Mouse (Mus musculus) forebrain, embryonic 16.5 days (tissue): ENCODE data around the gene Gm3415. TPM values are rescaled to one million over a fixed set of nuclear protein-coding genes. Genes with fewer than 3 reads are reported as not detected.
A peak's percentile ranks its signal among the peaks of the same experiment; 100 is the strongest.
"Not testable (repeated sequence)": the region's sequence is repeated elsewhere in the genome, so short reads cannot be mapped to it uniquely, and the experiment has no call there.

ENCODE experiments used
- ATAC-seq: fragments of 200-750 bp; cut with Nextera tagmentation; 2 replicates; pipeline ENCODE4 v1.8.0; 2017; ENCODE audit warnings: mild to moderate bottlenecking, moderate library complexity
- H3K27ac ChIP-seq: fragments of 300-500 bp; sonication (generic); 2 replicates; pipeline ENCODE4 v1.5.1; 2014; ENCODE audit warnings: low read length, control low read depth
- H3K27me3 ChIP-seq: fragments of 300-500 bp; sonication (generic); replicated peaks from 2 replicates; pipeline ENCODE4 v1.6.1; 2014; ENCODE audit warnings: low read length; ENCODE audit not compliant: control insufficient read depth, insufficient read depth
- H3K36me3 ChIP-seq: fragments of 300-500 bp; sonication (generic); 2 replicates; pipeline ENCODE4 v1.6.1; 2014; ENCODE audit not compliant: control insufficient read depth, insufficient read depth
- H3K4me1 ChIP-seq: fragments of 300-500 bp; sonication (generic); replicated peaks from 2 replicates; pipeline ENCODE4 v1.6.1; 2014; ENCODE audit warnings: low read length; ENCODE audit not compliant: control insufficient read depth, insufficient read depth
- H3K4me2 ChIP-seq: fragments of 300-500 bp; sonication (generic); 2 replicates; pipeline ENCODE4 v1.6.1; 2014; ENCODE audit warnings: mild to moderate bottlenecking, low read length, control low read depth
- H3K4me3 ChIP-seq: fragments of 300-500 bp; sonication (generic); replicated peaks from 2 replicates; pipeline ENCODE4 v1.5.1; 2014; ENCODE audit warnings: mild to moderate bottlenecking, low read length, control low read depth
- H3K9ac ChIP-seq: fragments of 300-500 bp; sonication (generic); replicated peaks from 2 replicates; pipeline ENCODE4 v1.6.1; 2014; ENCODE audit warnings: low read depth, low read length, control low read depth
- H3K9me3 ChIP-seq: fragments of 300-500 bp; sonication (generic); 2 replicates; pipeline ENCODE4 v1.6.1; 2016; ENCODE audit warnings: low read length; ENCODE audit not compliant: control insufficient read depth
- WGBS: fragments of 180-500 bp; shearing (Covaris S2); extraction: QIAGEN DNeasy Blood & Tissue Kit; methylation state at CpG from one replicate; pipeline ENCODE4 v1.1.7; 2014; 5-methylcytosine and 5-hydroxymethylcytosine counted together
- polyA plus RNA-seq: library from polyadenylated mRNA; unstranded; fragments of >200 nt; fragmentation: Nextera tagmentation; extraction: Ambion mirVana; gene quantifications from 2 replicates; pipeline ENCODE4 v1.2.1, GENCODE M21; 2015

The Gm3415 gene
- polyA plus RNA-seq, 1 experiment from 2014 or later = not detected

DNA sequence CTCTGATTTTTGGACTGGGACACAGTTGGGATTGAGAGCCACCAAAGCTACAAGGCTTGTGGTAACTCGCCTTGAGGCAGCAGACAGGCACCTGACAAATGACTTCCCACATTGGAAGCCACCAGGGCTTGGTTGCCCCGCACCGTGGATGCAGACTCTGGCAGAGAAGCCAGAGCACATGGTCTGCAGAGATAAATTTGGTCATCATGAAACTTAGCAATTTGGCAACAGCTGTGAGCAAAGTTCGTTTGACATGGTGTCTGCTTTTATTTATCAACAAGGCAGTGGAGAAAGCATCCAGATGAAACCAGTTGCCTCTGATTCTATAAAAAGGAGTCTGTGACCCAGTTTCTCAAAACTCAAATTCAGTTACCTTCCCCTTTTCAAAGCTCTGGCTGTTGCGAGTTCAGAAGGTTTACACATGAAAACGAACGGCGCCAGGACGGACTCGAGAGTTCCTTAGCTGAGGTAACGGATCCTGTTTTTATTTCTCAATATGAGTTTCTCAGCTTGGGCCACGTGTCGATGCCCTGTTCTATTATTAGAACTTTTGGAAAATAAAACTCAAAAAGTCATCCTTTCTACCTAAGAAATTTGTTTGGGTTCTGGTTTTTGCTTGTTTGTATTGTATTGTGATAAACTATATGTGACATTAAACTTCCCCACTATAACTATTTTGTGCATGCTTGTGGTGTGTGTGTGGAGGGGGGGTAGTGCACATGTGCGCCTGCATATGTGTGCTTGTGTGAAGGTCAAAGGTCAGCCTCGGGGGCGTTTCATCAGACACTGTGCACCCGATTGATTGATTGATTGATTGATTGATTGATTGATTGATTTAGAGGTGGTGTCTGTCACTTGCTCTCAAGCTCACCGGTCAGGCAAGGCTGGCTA, 40.9 kb downstream of the Gm3415 start:
- Histone ChIP-seq H3K27me3 (no peaks in the 10 kb centered on the region), H3K4me2 (no peak overlapping the region), H3K4me1 (no peaks in the 10 kb centered on the region), H3K36me3 (no peaks in the 10 kb centered on the region), H3K9ac (no peak overlapping the region), H3K9me3 (0 out of 2 replicates have a peak, but pooled peaks cover 3% of the 10 kb centered on the region), H3K27ac (no peak overlapping the region), H3K4me3 (no peak overlapping the region)
- ATAC-seq = no peak
- 86% methylated on average over 18 of the region's 18 CpGs for WGBS

DNA sequence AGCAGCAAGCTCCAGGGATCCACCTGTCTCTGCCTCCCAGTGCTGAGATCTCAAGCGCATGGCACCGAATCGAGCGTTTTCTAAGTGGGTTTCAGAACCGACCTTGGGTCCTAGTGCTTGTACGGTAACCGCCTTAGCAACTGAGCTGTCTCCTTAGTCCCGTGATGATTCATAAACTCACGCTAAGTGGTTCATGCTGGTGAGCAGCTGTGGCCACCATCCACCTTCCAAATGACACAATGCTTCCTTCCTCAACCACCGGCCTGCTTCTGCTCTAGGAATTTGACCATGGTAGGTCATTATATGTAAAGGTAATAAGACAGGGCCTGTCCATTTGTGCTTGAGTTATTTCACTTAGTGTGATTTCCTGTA, 41.6 kb downstream of the Gm3415 start:
- no peak overlapping the region for H3K9ac ChIP-seq
- 0 out of 2 replicates have a peak, but pooled peaks cover 3% of the 10 kb centered on the region for H3K9me3 ChIP-seq
- H3K27me3 ChIP-seq = no peaks in the 10 kb centered on the region
- WGBS = 96% methylated on average over 10 of the region's 10 CpGs
- no peak for ATAC-seq
- no peaks in the 10 kb centered on the region for H3K4me1 ChIP-seq
- no peak overlapping the region for H3K27ac ChIP-seq
- H3K36me3 ChIP-seq = no peaks in the 10 kb centered on the region
- no peak overlapping the region for H3K4me3 ChIP-seq
- H3K4me2 ChIP-seq = no peak overlapping the region

DNA sequence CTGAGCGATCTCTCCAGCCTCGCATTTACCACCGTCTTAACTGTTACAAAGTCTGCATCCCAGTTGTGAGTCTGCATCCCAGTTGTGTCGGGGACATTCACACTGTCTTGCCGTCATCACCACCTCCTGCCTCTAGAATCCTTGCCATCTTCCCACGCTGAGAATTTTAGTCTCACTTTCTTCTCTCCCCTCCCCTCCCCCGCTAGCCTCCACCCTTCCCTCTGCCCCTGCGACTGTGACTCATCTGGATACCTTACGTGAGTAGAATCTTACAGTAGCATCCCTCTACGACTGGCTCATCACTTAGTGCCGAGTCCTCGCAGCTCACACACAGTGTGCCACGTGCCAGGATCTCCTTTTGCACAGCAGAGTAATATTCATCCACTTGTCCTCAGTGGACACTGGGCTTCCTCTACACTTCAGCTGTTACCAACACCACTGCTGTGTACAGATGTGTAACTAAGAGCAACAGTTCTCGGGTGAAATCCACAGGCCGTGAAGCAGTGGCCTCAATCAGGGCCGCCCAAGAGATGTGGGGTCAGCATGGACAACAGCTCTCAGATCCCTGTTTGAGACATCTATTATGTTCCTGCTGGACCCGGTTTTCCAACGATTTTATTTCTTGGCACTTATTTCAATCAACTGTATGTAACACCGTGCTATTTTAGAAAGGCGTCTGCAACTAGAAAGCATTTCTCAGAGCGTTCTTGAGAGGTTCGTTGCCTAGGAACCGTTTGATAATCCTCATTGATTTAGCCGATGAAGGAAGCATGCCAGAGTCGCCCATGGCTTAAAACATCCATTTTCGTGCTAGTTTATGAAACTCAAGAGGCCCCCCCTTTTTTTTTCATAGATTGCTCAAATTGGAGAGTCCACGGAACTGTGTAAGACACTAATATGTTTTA, 42.5 kb downstream of the Gm3415 start:
- 0 out of 2 replicates have a peak, but pooled peaks cover 3% of the 10 kb centered on the region for H3K9me3 ChIP-seq
- H3K27me3 ChIP-seq = no peaks in the 10 kb centered on the region
- ATAC-seq = peak; percentile 78
- H3K9ac ChIP-seq = no peak overlapping the region
- no peaks in the 10 kb centered on the region for H3K36me3 ChIP-seq
- no peaks in the 10 kb centered on the region for H3K4me1 ChIP-seq
- no peak overlapping the region for H3K4me2 ChIP-seq
- H3K27ac ChIP-seq = peak overlapping the region; percentile 20; the same call in 1 of the 2 replicates
- H3K4me3 ChIP-seq = no peak overlapping the region
- 64% methylated on average over 27 of the region's 27 CpGs for WGBS

DNA sequence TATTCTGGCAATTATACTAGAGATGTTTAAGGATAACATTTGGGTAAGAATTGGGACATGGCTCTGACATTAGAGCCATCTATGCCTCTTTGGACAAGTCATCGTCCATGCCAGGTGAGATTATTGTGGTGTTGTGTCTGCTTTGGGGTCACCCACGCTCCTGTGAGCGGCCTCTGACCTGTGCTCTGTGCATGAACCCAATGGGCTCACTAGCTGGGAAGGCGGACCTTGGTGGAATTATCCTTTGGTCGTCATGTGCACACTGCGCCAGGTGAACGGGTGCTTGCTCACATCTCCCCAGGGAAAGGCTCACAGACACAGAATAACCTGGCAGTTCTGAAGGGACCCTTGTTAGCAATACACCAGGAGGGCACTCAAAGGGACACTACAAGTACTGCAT, 43.3 kb downstream of the Gm3415 start:
- not testable (repeated sequence) for H3K4me2 ChIP-seq, H3K4me1 ChIP-seq, H3K36me3 ChIP-seq, H3K27me3 ChIP-seq, H3K4me3 ChIP-seq, H3K9ac ChIP-seq, H3K9me3 ChIP-seq, H3K27ac ChIP-seq
- ATAC-seq = 0 out of 2 replicates have a peak, but pooled peaks have one; percentile 23
- 69% methylated on average over 7 of the region's 7 CpGs for WGBS

DNA sequence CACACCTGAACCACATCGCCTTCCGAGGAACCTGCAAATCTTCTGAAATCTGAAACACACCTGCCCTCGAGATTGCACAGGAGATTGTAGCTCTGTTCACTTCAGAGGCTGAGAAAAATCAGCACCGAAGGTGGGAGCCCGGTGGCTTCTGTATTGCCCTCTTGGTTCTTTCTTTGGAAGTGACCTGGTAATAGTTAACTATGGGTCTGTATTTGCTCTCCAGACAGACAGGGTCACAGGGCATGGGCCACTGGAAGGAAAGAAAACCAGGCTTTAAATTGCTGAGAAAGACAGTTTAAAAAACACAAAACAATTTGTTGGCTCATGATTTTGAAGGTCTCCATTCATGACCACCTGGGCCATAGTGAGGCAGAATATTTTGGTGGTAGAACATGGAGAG, 44.0 kb downstream of the Gm3415 start:
- Histone ChIP-seq H3K4me1 (no peaks in the 10 kb centered on the region), H3K4me3 (no peak overlapping the region), H3K27me3 (no peaks in the 10 kb centered on the region), H3K9me3 (no peaks in the 10 kb centered on the region), H3K36me3 (no peaks in the 10 kb centered on the region), H3K4me2 (no peak overlapping the region), H3K27ac (no peak overlapping the region), H3K9ac (no peak overlapping the region)
- ATAC-seq = no peak
- 83% methylated on average over 5 of the region's 5 CpGs for WGBS

DNA sequence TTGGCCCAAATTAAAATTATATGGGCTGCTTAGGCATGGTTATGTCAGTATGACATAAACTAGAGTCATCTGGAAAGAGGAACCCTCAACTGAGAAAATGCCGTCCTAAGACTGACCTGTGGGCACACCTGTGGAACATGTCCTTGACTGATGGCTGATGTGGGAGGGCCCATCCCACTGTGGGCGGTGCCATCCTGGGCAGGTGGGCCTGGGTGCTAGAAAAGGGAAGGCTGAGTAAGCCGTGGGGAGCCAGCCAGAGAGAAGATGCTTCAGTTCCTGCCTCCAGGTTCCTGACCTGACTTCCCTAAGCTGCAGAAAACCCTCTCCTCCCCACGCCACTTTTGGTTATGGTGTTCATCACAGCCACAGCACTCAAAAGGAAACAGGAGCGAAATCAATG, 50.3 kb downstream of the Gm3415 start:
- no peak overlapping the region for H3K9ac ChIP-seq
- ATAC-seq = no peak
- H3K9me3 ChIP-seq = no peaks in the 10 kb centered on the region

DNA sequence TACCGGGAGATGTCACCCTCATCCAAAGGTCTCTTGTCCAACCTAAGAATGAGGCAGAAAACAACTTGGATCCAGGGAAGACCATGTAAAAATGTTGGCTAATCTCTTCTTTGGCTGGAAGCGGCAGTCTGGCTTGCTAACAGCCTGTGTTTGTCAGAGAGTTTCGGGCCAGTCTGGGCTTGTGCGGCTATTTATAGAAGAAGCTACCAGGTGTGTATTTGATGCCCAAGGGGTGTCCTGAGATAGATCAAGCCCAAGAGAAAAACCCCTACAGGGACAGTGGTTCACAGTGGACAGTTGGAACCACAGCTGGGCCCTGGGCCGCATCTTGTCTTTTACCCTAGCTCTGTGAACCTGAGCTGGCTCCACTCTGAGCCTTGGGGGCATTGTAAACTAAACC, 51.0 kb downstream of the Gm3415 start:
- no peaks in the 10 kb centered on the region for H3K9me3 ChIP-seq
- no peaks in the 10 kb centered on the region for H3K27me3 ChIP-seq
- no peak overlapping the region for H3K4me3 ChIP-seq
- no peak overlapping the region for H3K27ac ChIP-seq
- 94% methylated on average over 5 of the region's 5 CpGs for WGBS
- H3K4me2 ChIP-seq = no peak overlapping the region
- no peaks in the 10 kb centered on the region for H3K4me1 ChIP-seq
- H3K9ac ChIP-seq = no peak overlapping the region
- no peaks in the 10 kb centered on the region for H3K36me3 ChIP-seq
- no peak for ATAC-seq

More for the DNA sequence above, 50.3 kb downstream of the Gm3415 start:
- Histone ChIP-seq H3K4me1 (no peaks in the 10 kb centered on the region), H3K4me3 (no peak overlapping the region), H3K4me2 (no peak overlapping the region), H3K27ac (no peak overlapping the region), H3K36me3 (no peaks in the 10 kb centered on the region), H3K27me3 (no peaks in the 10 kb centered on the region)
- WGBS = 85% methylated on average over 5 of the region's 5 CpGs

DNA sequence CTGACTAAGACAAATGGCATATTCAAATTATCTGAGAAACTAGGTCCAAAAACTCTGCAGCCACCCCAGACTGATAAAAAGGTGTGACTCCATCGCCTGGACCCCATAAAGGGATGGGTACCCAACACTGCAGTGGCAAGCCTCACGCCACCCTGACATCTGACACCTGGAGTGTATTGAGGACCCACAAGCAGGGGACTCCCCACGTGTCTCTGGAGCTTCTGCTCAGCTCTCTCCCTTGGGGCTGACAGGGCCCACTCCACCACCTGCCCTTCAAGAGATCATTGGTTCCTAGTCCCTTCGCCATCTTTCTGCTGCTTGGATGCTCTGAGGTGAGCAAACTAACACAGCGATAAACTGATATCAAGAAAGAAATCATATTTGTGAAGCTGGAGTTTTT, 51.9 kb downstream of the Gm3415 start:
- 78% methylated on average over 5 of the region's 5 CpGs for WGBS
- Histone ChIP-seq H3K4me3 (no peak overlapping the region), H3K27me3 (no peaks in the 10 kb centered on the region), H3K27ac (no peak overlapping the region), H3K9me3 (no peaks in the 10 kb centered on the region), H3K9ac (no peak overlapping the region), H3K4me2 (no peak overlapping the region), H3K36me3 (no peaks in the 10 kb centered on the region), H3K4me1 (no peaks in the 10 kb centered on the region)
- ATAC-seq = no peak
